Mouse (Mus musculus): ENCODE data around the gene Olfr1167. TPM values are rescaled to one million over a fixed set of nuclear protein-coding genes. Genes with fewer than 3 reads are reported as not detected.
"Not testable (repeated sequence)": the region's sequence is repeated elsewhere in the genome, so short reads cannot be mapped to it uniquely, and the experiment has no call there.

Olfr1167 gene
- under 1 TPM in 1 of 3 experiments, not detected in 2; 0.15 TPM for polyA plus RNA-seq (2017; shearing (Covaris generic))

- not testable (repeated sequence) for ATAC-seq
Measured at GRCm38 (mm10) chr2:88155093-88155492, at the start of gene Olfr1167. Gene Olfr1167, minus strand, starts transcription at chr2:88155193.

- no peak for ATAC-seq
Measured at GRCm38 (mm10) chr2:88181580-88181979, 26.6 kb upstream of the Olfr1167 start, which contains the start of gene Olfr1168. Gene Olfr1168, plus strand, starts transcription at chr2:88181880.

GRCm38 (mm10) chr2:88128172-88128571, 26.8 kb downstream of the Olfr1167 start, which contains the start of gene Olfr1166:
Gene Olfr1166, minus strand, starts transcription at chr2:88128272.
- ATAC-seq: no peak

Other genes with a start within 250 kb of the Olfr1167 start
- not detected for gene Olfr1155, start 210.1 kb downstream of the Olfr1167 start, polyA plus RNA-seq (2017; shearing (Covaris generic))
- gene Olfr1156, start 202.1 kb downstream of the Olfr1167 start, polyA plus RNA-seq (2017; shearing (Covaris generic)): under 1 TPM in 1 of 3 experiments, not detected in 2; 0.23 TPM
- gene Olfr1157, start 186.9 kb downstream of the Olfr1167 start, polyA plus RNA-seq (2017; shearing (Covaris generic)): not detected
- gene Olfr74, start 180.5 kb downstream of the Olfr1167 start, polyA plus RNA-seq (2017; shearing (Covaris generic)): not detected
- not detected for gene Olfr1158, start 165.1 kb downstream of the Olfr1167 start, polyA plus RNA-seq (2017; shearing (Covaris generic))
- not detected for gene Olfr1160, start 146.9 kb downstream of the Olfr1167 start, polyA plus RNA-seq (2017; shearing (Covaris generic))
- not detected for gene Olfr1161, start 132.4 kb downstream of the Olfr1167 start, polyA plus RNA-seq (2017; shearing (Covaris generic))
- gene Olfr73, start 117.5 kb downstream of the Olfr1167 start, polyA plus RNA-seq (2017; shearing (Covaris generic)): not detected
- not detected for gene Olfr1162, start 104.1 kb downstream of the Olfr1167 start, polyA plus RNA-seq (2017; shearing (Covaris generic))
- not detected for gene Olfr1163, start 83.4 kb downstream of the Olfr1167 start, polyA plus RNA-seq (2017; shearing (Covaris generic))
- not detected for gene Olfr1164, start 61.2 kb downstream of the Olfr1167 start, polyA plus RNA-seq (2017; shearing (Covaris generic))
- not detected for gene Olfr1166, start 26.9 kb downstream of the Olfr1167 start, polyA plus RNA-seq (2017; shearing (Covaris generic))
- under 1 TPM in 1 of 3 experiments, not detected in 2; 0.38 TPM for gene Olfr1168, start 26.7 kb upstream of the Olfr1167 start, polyA plus RNA-seq (2017; shearing (Covaris generic))
- not detected for gene Olfr1170, start 73.1 kb upstream of the Olfr1167 start, polyA plus RNA-seq (2017; shearing (Covaris generic))
- under 1 TPM in 1 of 3 experiments, not detected in 2; 0.16 TPM for gene Olfr1173, start 124.7 kb upstream of the Olfr1167 start, polyA plus RNA-seq (2017; shearing (Covaris generic))
- gene Olfr1174-ps, start 159.9 kb upstream of the Olfr1167 start, polyA plus RNA-seq (2017; shearing (Covaris generic)): not detected
- under 1 TPM; 0.09 to 0.10 (median 0.09) TPM for gene Olfr1175-ps, start 172.0 kb upstream of the Olfr1167 start, polyA plus RNA-seq (2017; shearing (Covaris generic))
- not detected for gene Olfr1176, start 181.5 kb upstream of the Olfr1167 start, polyA plus RNA-seq (2017; shearing (Covaris generic))
- gene Olfr1177-ps, start 191.3 kb upstream of the Olfr1167 start, polyA plus RNA-seq (2017; shearing (Covaris generic)): not detected
- under 1 TPM in 1 of 3 experiments, not detected in 2; 0.05 TPM for gene Olfr1178, start 231.9 kb upstream of the Olfr1167 start, polyA plus RNA-seq (2017; shearing (Covaris generic))